Mouse (Mus musculus): Measurements from ENCODE around the gene Nfyc. TPM values are rescaled to one million over a fixed set of nuclear protein-coding genes. Genes with fewer than 3 reads are reported as not detected.

Nfyc gene
- 99.3 and 106 TPM in 2 replicates for polyA plus RNA-seq (2014; fragmentation: Nextera tagmentation; extraction: Ambion mirVana)

GRCm38 (mm10) chr4:120831472-120831871, at the start of gene Nfyc:
TSS of gene Nfyc (minus strand) at chr4:120831572.
- Histone ChIP-seq H3K27ac (ENCODE audit: low read depth, low read length) (no peak within 1 kb of the TSS), H3K9me3 (ENCODE audit: control insufficient read depth, low read length) (no peaks in the 10 kb centered on the region), H3K4me2 (ENCODE audit: low read depth, low read length) (no peak within 1 kb of the TSS), H3K4me3 (ENCODE audit: low read depth, low read length) (no peak within 1 kb of the TSS), H3K36me3 (ENCODE audit: control insufficient read depth, insufficient read depth, low read length) (no peaks in the 10 kb centered on the region), H3K27me3 (ENCODE audit: control insufficient read depth, insufficient read depth, low read length) (no peaks in the 10 kb centered on the region), H3K9ac (replicated peaks; ENCODE audit: low read depth, low read length) (no peak within 1 kb of the TSS), H3K4me1 (ENCODE audit: control insufficient read depth, insufficient read depth, low read length) (no peaks in the 10 kb centered on the region)
- ATAC-seq (ENCODE audit: low read depth): no peak
- WGBS: 90% methylated on average over 4 of the region's 4 CpGs

- no peaks in the 10 kb centered on the region for H3K27me3 ChIP-seq (ENCODE audit: control insufficient read depth, insufficient read depth, low read length)
- H3K9ac ChIP-seq (replicated peaks; ENCODE audit: low read depth, low read length): no peak overlapping the region
- peaks cover 9% of the 10 kb centered on the region for H3K4me1 ChIP-seq (ENCODE audit: control insufficient read depth, insufficient read depth, low read length)
- H3K4me2 ChIP-seq (ENCODE audit: low read depth, low read length): no peak overlapping the region
- H3K9me3 ChIP-seq (ENCODE audit: control insufficient read depth, low read length): no peaks in the 10 kb centered on the region
- H3K27ac ChIP-seq (ENCODE audit: low read depth, low read length): no peak overlapping the region
- H3K36me3 ChIP-seq (ENCODE audit: control insufficient read depth, insufficient read depth, low read length): no peaks in the 10 kb centered on the region
- WGBS: 57% methylated on average over 6 of the region's 6 CpGs
- no peak for ATAC-seq (ENCODE audit: low read depth)
- H3K4me3 ChIP-seq (ENCODE audit: low read depth, low read length): no peak overlapping the region
These were observed 49.5 kb upstream of the Nfyc start for GRCm38 (mm10) chr4:120880731-120881432.

GRCm38 (mm10) chr4:120879386-120879785, 48.0 kb upstream of the Nfyc start:
- Histone ChIP-seq H3K36me3 (ENCODE audit: control insufficient read depth, insufficient read depth, low read length) (no peaks in the 10 kb centered on the region), H3K9ac (replicated peaks; ENCODE audit: low read depth, low read length) (no peak overlapping the region), H3K9me3 (ENCODE audit: control insufficient read depth, low read length) (no peaks in the 10 kb centered on the region), H3K4me1 (ENCODE audit: control insufficient read depth, insufficient read depth, low read length) (peaks cover 9% of the 10 kb centered on the region), H3K4me2 (ENCODE audit: low read depth, low read length) (no peak overlapping the region), H3K4me3 (ENCODE audit: low read depth, low read length) (no peak overlapping the region), H3K27ac (ENCODE audit: low read depth, low read length) (no peak overlapping the region), H3K27me3 (ENCODE audit: control insufficient read depth, insufficient read depth, low read length) (no peaks in the 10 kb centered on the region)
- no peak for ATAC-seq (ENCODE audit: low read depth)
- 34% methylated on average over 4 of the region's 4 CpGs for whole genome bisulfite sequencing

GRCm38 (mm10) chr4:120878728-120879127, 47.4 kb upstream of the Nfyc start:
- 68% methylated on average over 3 of the region's 3 CpGs for WGBS
- Histone ChIP-seq H3K4me3 (ENCODE audit: low read depth, low read length) (no peak overlapping the region), H3K27me3 (ENCODE audit: control insufficient read depth, insufficient read depth, low read length) (no peaks in the 10 kb centered on the region), H3K36me3 (ENCODE audit: control insufficient read depth, insufficient read depth, low read length) (no peaks in the 10 kb centered on the region), H3K4me1 (ENCODE audit: control insufficient read depth, insufficient read depth, low read length) (peaks cover 9% of the 10 kb centered on the region), H3K4me2 (ENCODE audit: low read depth, low read length) (no peak overlapping the region), H3K9ac (replicated peaks; ENCODE audit: low read depth, low read length) (no peak overlapping the region), H3K9me3 (ENCODE audit: control insufficient read depth, low read length) (no peaks in the 10 kb centered on the region), H3K27ac (ENCODE audit: low read depth, low read length) (no peak overlapping the region)
- no peak for ATAC-seq (ENCODE audit: low read depth)

- no peaks in the 10 kb centered on the region for H3K27me3 ChIP-seq (ENCODE audit: control insufficient read depth, insufficient read depth, low read length)
- no peak overlapping the region for H3K27ac ChIP-seq (ENCODE audit: low read depth, low read length)
- no peak overlapping the region for H3K9ac ChIP-seq (replicated peaks; ENCODE audit: low read depth, low read length)
- 51% methylated on average over 3 of the region's 3 CpGs for WGBS
- no peaks in the 10 kb centered on the region for H3K4me1 ChIP-seq (ENCODE audit: control insufficient read depth, insufficient read depth, low read length)
- no peak overlapping the region for H3K4me2 ChIP-seq (ENCODE audit: low read depth, low read length)
- no peak overlapping the region for H3K4me3 ChIP-seq (ENCODE audit: low read depth, low read length)
- no peak for ATAC-seq (ENCODE audit: low read depth)
- no peaks in the 10 kb centered on the region for H3K36me3 ChIP-seq (ENCODE audit: control insufficient read depth, insufficient read depth, low read length)
- no peaks in the 10 kb centered on the region for H3K9me3 ChIP-seq (ENCODE audit: control insufficient read depth, low read length)
These were observed 44.6 kb upstream of the Nfyc start for GRCm38 (mm10) chr4:120875961-120876360.

GRCm38 (mm10) chr4:120870262-120870748, 38.9 kb upstream of the Nfyc start:
- H3K9ac ChIP-seq (replicated peaks; ENCODE audit: low read depth, low read length): no peak overlapping the region
- 47% methylated on average over 7 of the region's 7 CpGs for WGBS

GRCm38 (mm10) chr4:120868988-120869387, 37.6 kb upstream of the Nfyc start:
- no peaks in the 10 kb centered on the region for H3K9me3 ChIP-seq (ENCODE audit: control insufficient read depth, low read length)
- no peaks in the 10 kb centered on the region for H3K36me3 ChIP-seq (ENCODE audit: control insufficient read depth, insufficient read depth, low read length)
- H3K4me3 ChIP-seq (ENCODE audit: low read depth, low read length): no peak overlapping the region
- H3K9ac ChIP-seq (replicated peaks; ENCODE audit: low read depth, low read length): no peak overlapping the region
- H3K4me2 ChIP-seq (ENCODE audit: low read depth, low read length): no peak overlapping the region
- no peaks in the 10 kb centered on the region for H3K4me1 ChIP-seq (ENCODE audit: control insufficient read depth, insufficient read depth, low read length)
- no peak overlapping the region for H3K27ac ChIP-seq (ENCODE audit: low read depth, low read length)
- 74% methylated on average over 3 of the region's 3 CpGs for WGBS
- H3K27me3 ChIP-seq (ENCODE audit: control insufficient read depth, insufficient read depth, low read length): no peaks in the 10 kb centered on the region
- ATAC-seq (ENCODE audit: low read depth): no peak

More at GRCm38 (mm10) chr4:120870262-120870748, 38.9 kb upstream of the Nfyc start:
- Histone ChIP-seq H3K9me3 (ENCODE audit: control insufficient read depth, low read length) (no peaks in the 10 kb centered on the region), H3K27me3 (ENCODE audit: control insufficient read depth, insufficient read depth, low read length) (no peaks in the 10 kb centered on the region), H3K4me3 (ENCODE audit: low read depth, low read length) (no peak overlapping the region), H3K27ac (ENCODE audit: low read depth, low read length) (no peak overlapping the region), H3K4me1 (ENCODE audit: control insufficient read depth, insufficient read depth, low read length) (no peaks in the 10 kb centered on the region), H3K4me2 (ENCODE audit: low read depth, low read length) (no peak overlapping the region), H3K36me3 (ENCODE audit: control insufficient read depth, insufficient read depth, low read length) (no peaks in the 10 kb centered on the region)
- peak; percentile 54 for ATAC-seq (ENCODE audit: low read depth)

- ATAC-seq (ENCODE audit: low read depth): no peak
- H3K27ac ChIP-seq (ENCODE audit: low read depth, low read length): no peak overlapping the region
- no peak overlapping the region for H3K9ac ChIP-seq (replicated peaks; ENCODE audit: low read depth, low read length)
- H3K9me3 ChIP-seq (ENCODE audit: control insufficient read depth, low read length): no peaks in the 10 kb centered on the region
- H3K4me3 ChIP-seq (ENCODE audit: low read depth, low read length): no peak overlapping the region
- H3K4me2 ChIP-seq (ENCODE audit: low read depth, low read length): no peak overlapping the region
- H3K27me3 ChIP-seq (ENCODE audit: control insufficient read depth, insufficient read depth, low read length): no peaks in the 10 kb centered on the region
- H3K36me3 ChIP-seq (ENCODE audit: control insufficient read depth, insufficient read depth, low read length): no peaks in the 10 kb centered on the region
- WGBS: 76% methylated on average over 5 of the region's 5 CpGs
- H3K4me1 ChIP-seq (ENCODE audit: control insufficient read depth, insufficient read depth, low read length): no peaks in the 10 kb centered on the region
These were observed 36.9 kb upstream of the Nfyc start for GRCm38 (mm10) chr4:120868246-120868645.

GRCm38 (mm10) chr4:120866211-120866610, 34.8 kb upstream of the Nfyc start:
- H3K4me1 ChIP-seq (ENCODE audit: control insufficient read depth, insufficient read depth, low read length): no peaks in the 10 kb centered on the region
- H3K9me3 ChIP-seq (ENCODE audit: control insufficient read depth, low read length): no peaks in the 10 kb centered on the region
- no peak overlapping the region for H3K9ac ChIP-seq (replicated peaks; ENCODE audit: low read depth, low read length)
- no peak overlapping the region for H3K4me3 ChIP-seq (ENCODE audit: low read depth, low read length)
- H3K27me3 ChIP-seq (ENCODE audit: control insufficient read depth, insufficient read depth, low read length): no peaks in the 10 kb centered on the region
- 9% methylated on average over 6 of the region's 6 CpGs for WGBS
- H3K27ac ChIP-seq (ENCODE audit: low read depth, low read length): no peak overlapping the region
- peak; percentile 70; the same call in 1 of the 2 replicates for ATAC-seq (ENCODE audit: low read depth)
- no peak overlapping the region for H3K4me2 ChIP-seq (ENCODE audit: low read depth, low read length)
- no peaks in the 10 kb centered on the region for H3K36me3 ChIP-seq (ENCODE audit: control insufficient read depth, insufficient read depth, low read length)
